Mouse (Mus musculus) heart, embryonic 11.5 days (tissue): ENCODE measurements around the gene Gm20388. TPM values are rescaled to one million over a fixed set of nuclear protein-coding genes. Genes with fewer than 3 reads are reported as not detected.

Experiments used
- ATAC-seq: fragments of 200-750 bp; cut with Nextera tagmentation; replicated peaks from 2 replicates; pipeline ENCODE4 v1.8.0; 2017; ENCODE audit warnings: moderate library complexity; ENCODE audit not compliant: insufficient number of reproducible peaks, low FRiP score, low TSS enrichment
- H3K27ac ChIP-seq: fragments of 300-500 bp; sonication (generic); 2 replicates; pipeline ENCODE4 v1.5.1; 2014; ENCODE audit warnings: mild to moderate bottlenecking, low read depth, low read length
- H3K27me3 ChIP-seq: fragments of 300-500 bp; sonication (generic); 2 replicates; pipeline ENCODE4 v1.6.1; 2014; ENCODE audit warnings: mild to moderate bottlenecking, low read length, mixed read lengths; ENCODE audit not compliant: control insufficient read depth, insufficient read depth
- H3K36me3 ChIP-seq: fragments of 300-500 bp; sonication (generic); 2 replicates; pipeline ENCODE4 v1.6.1; 2014; ENCODE audit warnings: mild to moderate bottlenecking, low read length, moderate library complexity, mixed read lengths; ENCODE audit not compliant: control insufficient read depth, insufficient read depth
- H3K4me1 ChIP-seq: fragments of 300-500 bp; sonication (generic); 2 replicates; pipeline ENCODE4 v1.6.1; 2014; ENCODE audit warnings: low read length; ENCODE audit not compliant: control insufficient read depth, insufficient read depth
- H3K4me2 ChIP-seq: fragments of 300-500 bp; sonication (generic); 2 replicates; pipeline ENCODE4 v1.6.1; 2014; ENCODE audit warnings: mild to moderate bottlenecking, moderate library complexity
- H3K4me3 ChIP-seq: fragments of 300-500 bp; sonication (generic); 2 replicates; pipeline ENCODE4 v1.5.1; 2014; ENCODE audit warnings: low read depth, low read length
- H3K9ac ChIP-seq: fragments of 300-500 bp; sonication (generic); 2 replicates; pipeline ENCODE4 v1.6.1; 2014; ENCODE audit warnings: mild to moderate bottlenecking, low read depth, low read length, moderate library complexity
- H3K9me3 ChIP-seq: fragments of 300-500 bp; sonication (generic); replicated peaks from 2 replicates; pipeline ENCODE4 v1.6.1; 2016; ENCODE audit warnings: low read length; ENCODE audit not compliant: control insufficient read depth
- WGBS: fragments of 180-500 bp; shearing (Covaris S2); extraction: QIAGEN DNeasy Blood & Tissue Kit; methylation state at CpG from one replicate; pipeline ENCODE4 v1.1.7; 2014; ENCODE audit not compliant: insufficient replicate concordance; 5-methylcytosine and 5-hydroxymethylcytosine counted together
- polyA plus RNA-seq: library from polyadenylated mRNA; unstranded; fragments of >200 nt; fragmentation: Nextera tagmentation; extraction: Ambion mirVana; gene quantifications from 2 replicates; pipeline ENCODE4 v1.2.1, GENCODE M21; 2014

Gm20388 gene
- polyA plus RNA-seq, 1 experiment from 2014 or later, result 6.4 TPM

DNA sequence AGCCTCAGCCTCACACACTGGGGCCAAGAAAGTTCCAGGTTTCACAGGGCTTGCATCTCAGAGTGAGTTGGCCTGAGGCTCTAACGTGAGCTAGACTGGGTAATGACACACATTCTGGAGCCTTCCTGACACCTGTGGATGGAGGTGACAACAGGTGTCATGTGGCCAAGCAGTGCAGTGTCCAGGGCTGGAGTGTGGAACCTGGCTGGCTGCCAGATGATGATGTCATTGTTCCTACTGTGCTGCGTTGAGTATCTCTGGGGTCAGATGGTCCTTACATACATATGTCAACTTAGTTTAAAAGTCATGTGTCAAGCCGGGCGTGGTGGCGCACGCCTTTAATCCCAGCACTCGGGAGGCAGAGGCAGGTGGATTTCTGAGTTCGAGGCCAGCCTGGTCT, 368.8 kb downstream of the Gm20388 start:
- H3K4me2 ChIP-seq, result no peak overlapping the region
- 66% methylated on average over 8 of the region's 8 CpGs for WGBS
- H3K36me3 ChIP-seq, result no peaks in the 10 kb centered on the region
- ATAC-seq, result no peak
- H3K9me3 ChIP-seq, result no peaks in the 10 kb centered on the region
- no peak overlapping the region for H3K4me3 ChIP-seq
- H3K27ac ChIP-seq, result no peak overlapping the region
- no peak overlapping the region for H3K9ac ChIP-seq
- H3K4me1 ChIP-seq, result peaks cover 64% of the 10 kb centered on the region
- no peaks in the 10 kb centered on the region for H3K27me3 ChIP-seq

GRCm38 (mm10) chr8:120281487-120281886, 370.8 kb downstream of the Gm20388 start:
- Histone ChIP-seq H3K27ac (no peak overlapping the region), H3K9ac (no peak overlapping the region), H3K4me1 (peaks cover 64% of the 10 kb centered on the region)

GRCm38 (mm10) chr8:120282465-120282864, 371.8 kb downstream of the Gm20388 start:
- Histone ChIP-seq H3K9me3 (no peaks in the 10 kb centered on the region), H3K36me3 (no peaks in the 10 kb centered on the region), H3K4me1 (peaks cover 55% of the 10 kb centered on the region), H3K4me2 (no peak overlapping the region), H3K27ac (peak overlapping the region; percentile 57), H3K4me3 (no peak overlapping the region), H3K9ac (no peak overlapping the region), H3K27me3 (no peaks in the 10 kb centered on the region)
- ATAC-seq, result no peak
- WGBS, result 60% methylated on average over 5 of the region's 5 CpGs

More at GRCm38 (mm10) chr8:120281487-120281886, 370.8 kb downstream of the Gm20388 start:
- no peak for ATAC-seq
- no peaks in the 10 kb centered on the region for H3K36me3 ChIP-seq
- WGBS, result 22% methylated on average over 4 of the region's 4 CpGs
- H3K4me2 ChIP-seq, result no peak overlapping the region
- no peaks in the 10 kb centered on the region for H3K9me3 ChIP-seq
- no peaks in the 10 kb centered on the region for H3K27me3 ChIP-seq
- no peak overlapping the region for H3K4me3 ChIP-seq

DNA sequence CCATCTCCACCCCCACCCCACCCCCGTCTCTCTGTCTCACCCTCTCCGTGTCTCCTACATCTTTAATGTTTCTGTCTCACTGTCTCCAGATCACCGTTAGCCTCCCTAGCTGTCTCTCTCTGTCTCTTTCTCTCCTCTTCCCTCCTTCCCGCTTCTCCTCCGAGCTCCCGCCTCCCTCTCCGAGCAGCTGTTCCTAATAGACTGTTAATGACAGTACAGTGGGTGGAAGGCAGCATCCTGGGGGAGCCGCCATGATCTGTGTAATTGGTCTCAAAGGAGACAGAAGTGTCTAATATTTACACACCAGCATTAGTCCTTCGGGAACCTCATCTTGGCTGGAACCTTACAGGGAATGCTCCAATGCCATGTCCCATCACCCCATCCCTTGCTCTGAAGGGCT, 373.6 kb downstream of the Gm20388 start:
- H3K27ac ChIP-seq, result no peak overlapping the region
- H3K9ac ChIP-seq, result no peak overlapping the region; the same call in 1 of the 2 replicates
- H3K36me3 ChIP-seq, result no peaks in the 10 kb centered on the region
- H3K4me3 ChIP-seq, result no peak overlapping the region
- no peaks in the 10 kb centered on the region for H3K27me3 ChIP-seq
- ATAC-seq, result no peak
- WGBS, result 52% methylated on average over 9 of the region's 9 CpGs
- no peak overlapping the region for H3K4me2 ChIP-seq
- no peaks in the 10 kb centered on the region for H3K9me3 ChIP-seq
- peaks cover 60% of the 10 kb centered on the region for H3K4me1 ChIP-seq

GRCm38 (mm10) chr8:120285033-120285432, 374.4 kb downstream of the Gm20388 start:
- no peak for ATAC-seq
- Histone ChIP-seq H3K9ac (no peak overlapping the region; the same call in 1 of the 2 replicates), H3K9me3 (no peaks in the 10 kb centered on the region), H3K36me3 (no peaks in the 10 kb centered on the region), H3K4me1 (peaks cover 65% of the 10 kb centered on the region), H3K4me2 (no peak overlapping the region; the same call in 1 of the 2 replicates), H3K27ac (no peak overlapping the region; the same call in 1 of the 2 replicates), H3K4me3 (no peak overlapping the region), H3K27me3 (no peaks in the 10 kb centered on the region)
- WGBS, result 26% methylated on average over 3 of the region's 3 CpGs

GRCm38 (mm10) chr8:120285878-120286277, 375.2 kb downstream of the Gm20388 start:
- H3K4me3 ChIP-seq, result no peak overlapping the region
- no peak overlapping the region for H3K4me2 ChIP-seq
- WGBS, result 77% methylated on average over 9 of the region's 9 CpGs
- H3K4me1 ChIP-seq, result peaks cover 71% of the 10 kb centered on the region
- no peak overlapping the region for H3K27ac ChIP-seq
- no peak overlapping the region for H3K9ac ChIP-seq
- H3K27me3 ChIP-seq, result no peaks in the 10 kb centered on the region
- H3K36me3 ChIP-seq, result no peaks in the 10 kb centered on the region
- no peak for ATAC-seq
- H3K9me3 ChIP-seq, result no peaks in the 10 kb centered on the region

- peak; percentile 28 for ATAC-seq
- Histone ChIP-seq H3K36me3 (no peaks in the 10 kb centered on the region), H3K27ac (peak overlapping the region; percentile 73)
These were observed 377.7 kb downstream of the Gm20388 start for GRCm38 (mm10) chr8:120288122-120288908.

DNA sequence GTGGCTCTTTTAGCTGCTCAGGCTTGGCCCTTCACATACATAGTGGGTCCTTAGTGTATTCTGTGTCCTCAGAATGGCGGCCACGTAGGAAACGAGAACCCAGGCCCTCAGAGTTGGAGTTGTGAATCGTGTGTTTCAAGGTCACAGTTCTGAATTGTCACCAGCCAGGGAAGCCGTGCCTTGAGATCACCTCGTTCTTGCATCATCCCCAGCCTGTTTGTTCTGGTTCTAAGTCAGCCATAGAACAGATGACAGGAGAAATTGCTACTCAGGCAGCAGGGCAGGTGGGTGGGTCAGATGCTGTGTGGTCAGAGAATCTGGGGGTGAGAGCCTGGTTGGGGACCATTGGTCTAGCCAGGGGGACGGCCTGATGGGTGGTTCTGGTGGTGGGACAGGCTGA, 378.6 kb downstream of the Gm20388 start:
- H3K9me3 ChIP-seq, result no peaks in the 10 kb centered on the region
- 73% methylated on average over 7 of the region's 7 CpGs for WGBS
- peak overlapping the region; percentile 73 for H3K27ac ChIP-seq
- H3K27me3 ChIP-seq, result no peaks in the 10 kb centered on the region
- ATAC-seq, result no peak
- no peaks in the 10 kb centered on the region for H3K36me3 ChIP-seq
- H3K9ac ChIP-seq, result 0 out of 2 replicates have a peak overlapping the region, but pooled peaks have one; percentile 62
- H3K4me1 ChIP-seq, result peaks cover 77% of the 10 kb centered on the region
- H3K4me3 ChIP-seq, result no peak overlapping the region
- peak overlapping the region; percentile 39 for H3K4me2 ChIP-seq

More at GRCm38 (mm10) chr8:120288122-120288908, 377.7 kb downstream of the Gm20388 start:
- no peaks in the 10 kb centered on the region for H3K9me3 ChIP-seq
- no peaks in the 10 kb centered on the region for H3K27me3 ChIP-seq
- H3K4me3 ChIP-seq, result no peak overlapping the region
- 0 out of 2 replicates have a peak overlapping the region, but pooled peaks have one; percentile 43 for H3K9ac ChIP-seq
- 39% methylated on average over 21 of the region's 21 CpGs for WGBS
- peak overlapping the region; percentile 27 for H3K4me2 ChIP-seq
- H3K4me1 ChIP-seq, result peaks cover 73% of the 10 kb centered on the region
